Mouse (Mus musculus) CH12.LX (cell line): ENCODE results near the gene Ube2g1.

Experiments used
- BHLHE40 ChIP-seq: IDR thresholded peaks from 2 replicates; pipeline ENCODE4 v1.6.1; 2011; ENCODE audit warnings: mild to moderate bottlenecking, low read depth, low read length, improper control_type of control experiment
- CHD1 ChIP-seq: IDR thresholded peaks from 2 replicates; pipeline ENCODE4 v1.6.1; 2012; ENCODE audit warnings: low read depth, low read length, improper control_type of control experiment, inconsistent platforms
- CTCF ChIP-seq, 2 experiments: IDR thresholded peaks in 1 of 2; conservative IDR thresholded peaks in 1 of 2; 2 replicates each; pipeline ENCODE4 v1.5.1; 2011 to 2012; ENCODE audit warnings: low read depth in 2 of 2, low read length in 2 of 2, improper control_type of control experiment in 1 of 2, inconsistent platforms in 1 of 2, mild to moderate bottlenecking in 1 of 2, moderate library complexity in 1 of 2
- E2F4 ChIP-seq: IDR thresholded peaks from 2 replicates; pipeline ENCODE4 v1.6.1; 2011; ENCODE audit warnings: low read depth, low read length, improper control_type of control experiment; ENCODE audit not compliant: insufficient replicate concordance
- ELF1 ChIP-seq: IDR thresholded peaks from 2 replicates; pipeline ENCODE4 v1.6.1; 2014; ENCODE audit warnings: low read depth, mild to moderate bottlenecking, inconsistent platforms, low read length, improper control_type of control experiment
- KAT2A ChIP-seq: IDR thresholded peaks from 2 replicates; pipeline ENCODE4 v1.6.1; 2012; ENCODE audit warnings: low read length, improper control_type of control experiment, inconsistent platforms; ENCODE audit not compliant: insufficient replicate concordance
- MEF2A ChIP-seq: IDR thresholded peaks from 2 replicates; pipeline ENCODE4 v1.6.1; 2014; ENCODE audit warnings: low read depth, mild to moderate bottlenecking, inconsistent platforms, low read length, improper control_type of control experiment, borderline replicate concordance
- MYC ChIP-seq: IDR thresholded peaks from 2 replicates; pipeline ENCODE4 v1.6.1; 2011; ENCODE audit warnings: low read depth, mild to moderate bottlenecking, improper control_type of control experiment, low read length
- NRF1 ChIP-seq: IDR thresholded peaks from 2 replicates; pipeline ENCODE4 v1.6.1; 2014; ENCODE audit warnings: low read depth, mild to moderate bottlenecking, inconsistent platforms, low read length, improper control_type of control experiment, moderate library complexity
- POLR2A ChIP-seq: IDR thresholded peaks from 2 replicates; pipeline ENCODE4 v1.6.1; 2011; ENCODE audit warnings: low read depth, mild to moderate bottlenecking, improper control_type of control experiment, low read length
- SMC3 ChIP-seq: IDR thresholded peaks from 2 replicates; pipeline ENCODE4 v1.6.1; 2011; ENCODE audit warnings: low read depth, low read length, improper control_type of control experiment
- USF1 ChIP-seq: IDR thresholded peaks from 2 replicates; pipeline ENCODE4 v1.6.1; 2014; ENCODE audit warnings: low read depth, mild to moderate bottlenecking, inconsistent platforms, low read length, improper control_type of control experiment
- USF2 ChIP-seq: conservative IDR thresholded peaks from 2 replicates; pipeline ENCODE4 v1.6.1; 2011; ENCODE audit warnings: low read depth, low read length, improper control_type of control experiment
- ZC3H11A ChIP-seq: IDR thresholded peaks from 2 replicates; pipeline ENCODE4 v1.6.1; 2012; ENCODE audit warnings: low read depth, mild to moderate bottlenecking, inconsistent platforms, low read length, improper control_type of control experiment

GRCm38 (mm10) chr11:72607469-72608070 lies 487 bp downstream of the Ube2g1 start:
- TF ChIP-seq NRF1 = no peak
- TF ChIP-seq POLR2A = no peak
- TF ChIP-seq USF1 = no peak; the same call in 1 of the 2 replicates
- TF ChIP-seq CHD1 = no peak; the same call in 1 of the 2 replicates
- TF ChIP-seq SMC3 = no peak; the same call in 1 of the 2 replicates
- peak; percentile 50; the same call in 1 of the 2 replicates for TF ChIP-seq BHLHE40
- peak; percentile 55; the same call in 1 of the 2 replicates for TF ChIP-seq MEF2A
- TF ChIP-seq KAT2A = no peak
- TF ChIP-seq CTCF (conservative IDR thresholded peaks at IDR 0.05 in 1 of 2, IDR thresholded peaks at IDR 0.05 in 1 of 2; ENCODE audit: low read depth in 2 of 2, low read length in 2 of 2) = no peak
- no peak for TF ChIP-seq MYC
- no peak for TF ChIP-seq ELF1
- TF ChIP-seq ZC3H11A = no peak
- no peak for TF ChIP-seq USF2
- no peak for TF ChIP-seq E2F4
